Mouse (Mus musculus): Measurements from ENCODE around the gene Manbal. TPM values are rescaled to one million over a fixed set of nuclear protein-coding genes. Genes with fewer than 3 reads are reported as not detected.
A peak's percentile ranks its signal among the peaks of the same experiment; 100 is the strongest.

The Manbal gene
- total and polyA plus RNA-seq, 2 experiments from 2014 or later, result 70.8 to 129 TPM

DNA sequence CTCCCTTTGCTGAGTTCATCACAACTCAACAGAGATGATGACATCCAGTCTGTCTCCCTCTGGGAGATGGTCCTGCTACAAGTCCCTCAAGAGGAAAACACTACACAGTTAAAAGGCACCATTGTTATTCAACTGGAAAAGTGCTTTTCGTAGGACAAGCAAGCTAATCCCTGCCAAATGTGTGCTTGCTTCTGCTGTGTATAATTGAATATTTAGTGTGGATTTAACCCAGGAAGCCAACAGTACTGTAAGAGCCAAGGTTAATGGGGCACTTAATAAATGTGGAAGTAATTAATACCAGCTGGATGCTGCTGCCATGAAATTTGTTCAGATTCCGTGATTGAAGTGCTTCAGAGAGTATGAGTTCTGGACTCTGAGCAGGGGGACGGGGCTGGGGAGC lies 13.3 kb upstream of the Manbal start:
- no peak for ATAC-seq (ENCODE audit: low FRiP score)

GRCm38 (mm10) chr2:157360028-157360427 lies 7.4 kb upstream of the Manbal start:
- H3K4me2 ChIP-seq (ENCODE audit: low read depth, low read length, poor library complexity, severe bottlenecking), result no peak overlapping the region
- H3K4me3 ChIP-seq (ENCODE audit: low read depth, low read length), result no peak overlapping the region
- H3K4me1 ChIP-seq (ENCODE audit: insufficient read depth, low read length), result no peaks in the 10 kb centered on the region
- WGBS, result 83% methylated on average over 5 of the region's 5 CpGs
- no peaks in the 10 kb centered on the region for H3K27me3 ChIP-seq (ENCODE audit: insufficient read depth, low read length)
- ATAC-seq (ENCODE audit: low FRiP score), result no peak
- no peak overlapping the region for H3K27ac ChIP-seq (ENCODE audit: low read depth, low read length)
- no peaks in the 10 kb centered on the region for H3K9me3 ChIP-seq (ENCODE audit: low read length)
- no peaks in the 10 kb centered on the region for H3K36me3 ChIP-seq (ENCODE audit: insufficient read depth, low read length)
- no peak overlapping the region for H3K9ac ChIP-seq (replicated peaks; ENCODE audit: low read length, poor library complexity, severe bottlenecking)
- DNase-seq (ENCODE audit: low spot score), result no peak
- no peak for TF ChIP-seq CTCF (IDR thresholded peaks at IDR 0.05)

More for the DNA sequence above, 13.3 kb upstream of the Manbal start:
- H3K4me1 ChIP-seq (ENCODE audit: insufficient read depth, low read length), result 0 out of 2 replicates have a peak, but pooled peaks cover 2% of the 10 kb centered on the region
- no peak overlapping the region for H3K4me3 ChIP-seq (ENCODE audit: low read depth, low read length)
- H3K27ac ChIP-seq (ENCODE audit: low read depth, low read length), result no peak overlapping the region
- 57% methylated on average over 3 of the region's 3 CpGs for WGBS
- TF ChIP-seq CTCF (IDR thresholded peaks at IDR 0.05), result no peak
- peak; percentile 34 for DNase-seq (ENCODE audit: low spot score)
- no peaks in the 10 kb centered on the region for H3K27me3 ChIP-seq (ENCODE audit: insufficient read depth, low read length)
- no peaks in the 10 kb centered on the region for H3K36me3 ChIP-seq (ENCODE audit: insufficient read depth, low read length)
- H3K9me3 ChIP-seq (ENCODE audit: low read length), result no peaks in the 10 kb centered on the region
- H3K4me2 ChIP-seq (ENCODE audit: low read depth, low read length, poor library complexity, severe bottlenecking), result no peak overlapping the region
- H3K9ac ChIP-seq (replicated peaks; ENCODE audit: low read length, poor library complexity, severe bottlenecking), result no peak overlapping the region

- DNase-seq (ENCODE audit: low spot score), result no peak
- no peak for TF ChIP-seq CTCF (IDR thresholded peaks at IDR 0.05)
- no peak for ATAC-seq (ENCODE audit: low FRiP score)
- H3K27ac ChIP-seq (ENCODE audit: low read depth, low read length), result no peak overlapping the region
- H3K4me2 ChIP-seq (ENCODE audit: low read depth, low read length, poor library complexity, severe bottlenecking), result no peak overlapping the region
- H3K36me3 ChIP-seq (ENCODE audit: insufficient read depth, low read length), result no peaks in the 10 kb centered on the region
- H3K4me1 ChIP-seq (ENCODE audit: insufficient read depth, low read length), result 0 out of 2 replicates have a peak, but pooled peaks cover 2% of the 10 kb centered on the region
- 88% methylated on average over 3 of the region's 3 CpGs for WGBS
- no peaks in the 10 kb centered on the region for H3K27me3 ChIP-seq (ENCODE audit: insufficient read depth, low read length)
- no peaks in the 10 kb centered on the region for H3K9me3 ChIP-seq (ENCODE audit: low read length)
- no peak overlapping the region for H3K9ac ChIP-seq (replicated peaks; ENCODE audit: low read length, poor library complexity, severe bottlenecking)
- H3K4me3 ChIP-seq (ENCODE audit: low read depth, low read length), result no peak overlapping the region
Measured at GRCm38 (mm10) chr2:157363031-157363430, 4.4 kb upstream of the Manbal start.

- DNase-seq (ENCODE audit: low spot score) (no peak), ATAC-seq (ENCODE audit: low FRiP score) (no peak)
- no peak for TF ChIP-seq CTCF (IDR thresholded peaks at IDR 0.05)
- Histone ChIP-seq H3K27me3 (ENCODE audit: insufficient read depth, low read length) (no peaks in the 10 kb centered on the region), H3K36me3 (ENCODE audit: insufficient read depth, low read length) (no peaks in the 10 kb centered on the region), H3K9ac (replicated peaks; ENCODE audit: low read length, poor library complexity, severe bottlenecking) (no peak overlapping the region), H3K4me3 (ENCODE audit: low read depth, low read length) (no peak overlapping the region), H3K4me1 (ENCODE audit: insufficient read depth, low read length) (0 out of 2 replicates have a peak, but pooled peaks cover 2% of the 10 kb centered on the region), H3K9me3 (ENCODE audit: low read length) (no peaks in the 10 kb centered on the region), H3K27ac (ENCODE audit: low read depth, low read length) (peak overlapping the region; percentile 90; the same call in 1 of the 2 replicates), H3K4me2 (ENCODE audit: low read depth, low read length, poor library complexity, severe bottlenecking) (peak overlapping the region; percentile 63; the same call in 1 of the 2 replicates)
- 86% methylated on average over 9 of the region's 9 CpGs for WGBS
Measured at GRCm38 (mm10) chr2:157366762-157367161, 632 bp upstream of the Manbal start.

DNA sequence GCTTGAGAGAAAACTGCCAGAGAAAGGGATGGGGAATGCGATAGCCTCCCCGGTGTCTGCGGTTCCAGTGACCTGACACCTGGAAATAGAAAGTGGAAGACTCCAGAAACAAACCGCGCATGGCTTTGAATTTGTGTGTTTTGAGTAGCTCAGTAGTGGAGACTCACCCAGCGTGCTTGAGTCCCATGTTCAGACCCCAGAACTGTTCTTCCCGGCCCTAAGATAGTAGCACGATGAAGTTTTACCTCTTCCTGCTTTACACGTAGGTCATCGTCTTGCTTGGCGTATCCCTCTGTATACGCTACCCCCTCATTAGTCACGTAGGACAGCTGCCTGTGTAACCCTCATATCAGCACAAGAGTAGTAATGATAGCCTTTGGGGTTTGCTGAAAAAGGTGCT lies 597 bp downstream of the Manbal start:
- H3K4me1 ChIP-seq (ENCODE audit: insufficient read depth, low read length), result 0 out of 2 replicates have a peak, but pooled peaks cover 2% of the 10 kb centered on the region
- DNase-seq (ENCODE audit: low spot score), result no peak
- H3K9me3 ChIP-seq (ENCODE audit: low read length), result no peaks in the 10 kb centered on the region
- peak overlapping the region; percentile 63 for H3K4me2 ChIP-seq (ENCODE audit: low read depth, low read length, poor library complexity, severe bottlenecking)
- no peaks in the 10 kb centered on the region for H3K27me3 ChIP-seq (ENCODE audit: insufficient read depth, low read length)
- no peak for ATAC-seq (ENCODE audit: low FRiP score)
- H3K9ac ChIP-seq (replicated peaks; ENCODE audit: low read length, poor library complexity, severe bottlenecking), result peak overlapping the region; percentile 94
- H3K27ac ChIP-seq (ENCODE audit: low read depth, low read length), result peak overlapping the region; percentile 90
- no peak for TF ChIP-seq CTCF (IDR thresholded peaks at IDR 0.05)
- WGBS, result 10% methylated on average over 13 of the region's 13 CpGs
- no peaks in the 10 kb centered on the region for H3K36me3 ChIP-seq (ENCODE audit: insufficient read depth, low read length)
- peak overlapping the region; percentile 89 for H3K4me3 ChIP-seq (ENCODE audit: low read depth, low read length)

GRCm38 (mm10) chr2:157371696-157372095 lies 4.3 kb downstream of the Manbal start:
- no peaks in the 10 kb centered on the region for H3K27me3 ChIP-seq (ENCODE audit: insufficient read depth, low read length)
- no peak overlapping the region for H3K4me2 ChIP-seq (ENCODE audit: low read depth, low read length, poor library complexity, severe bottlenecking)
- H3K9ac ChIP-seq (replicated peaks; ENCODE audit: low read length, poor library complexity, severe bottlenecking), result no peak overlapping the region
- H3K4me3 ChIP-seq (ENCODE audit: low read depth, low read length), result no peak overlapping the region
- ATAC-seq (ENCODE audit: low FRiP score) (no peak), DNase-seq (ENCODE audit: low spot score) (no peak)
- no peaks in the 10 kb centered on the region for H3K9me3 ChIP-seq (ENCODE audit: low read length)
- peaks cover 11% of the 10 kb centered on the region; the same call in 1 of the 2 replicates for H3K4me1 ChIP-seq (ENCODE audit: insufficient read depth, low read length)
- 0 out of 2 replicates have a peak, but pooled peaks cover 3% of the 10 kb centered on the region for H3K36me3 ChIP-seq (ENCODE audit: insufficient read depth, low read length)
- 80% methylated on average over 6 of the region's 6 CpGs for WGBS
- no peak overlapping the region for H3K27ac ChIP-seq (ENCODE audit: low read depth, low read length)
- no peak for TF ChIP-seq CTCF (IDR thresholded peaks at IDR 0.05)

Data from midbrain, postnatal 0 days (tissue).